ENCODE assay signal across 11 mouse cellular contexts in genomic region chr11:101963043-101963442, GRCm38 (mm10). TPM values are rescaled to one million over a fixed set of nuclear protein-coding genes. Genes with fewer than 3 reads are reported as not detected.
DNase-seq lines count a peak whose midpoint lies in the region; ATAC-seq and TF ChIP-seq lines count a peak whose summit lies in the region.
"Had no signal": no experiment of that assay in that cellular context is flagged by ENCODE, and none has a peak within 500 bp of the region (broad histone marks: within the 10 kb centered on the region; RNA-seq: fewer than 3 reads in every experiment).

No protein-coding gene starts in this region.

- no peak for TF ChIP-seq CTCF in ES-Bruce4 (IDR thresholded peaks at IDR 0.05; ENCODE audit: low read depth, low read length)

- WGBS in heart, embryonic 11.5 days (ENCODE audit: insufficient replicate concordance) = 4% methylated on average over 11 of the region's 11 CpGs
- WGBS in forebrain, embryonic 16.5 days = 2% methylated on average over 11 of the region's 11 CpGs
- WGBS in liver, embryonic 12.5 days (ENCODE audit: insufficient replicate concordance) = 3% methylated on average over 11 of the region's 11 CpGs

- H3K4me1 ChIP-seq in heart, embryonic 11.5 days (ENCODE audit: control insufficient read depth, insufficient read depth, low read length) = peaks cover 13% of the 10 kb centered on the region; the same call in 1 of the 2 replicates
- no peaks in the 10 kb centered on the region for H3K4me1 ChIP-seq in ES-Bruce4 (ENCODE audit: control insufficient read depth, insufficient read depth, low read length)
- peaks cover 18% of the 10 kb centered on the region for H3K4me1 ChIP-seq in forebrain, embryonic 16.5 days (replicated peaks; ENCODE audit: control insufficient read depth, insufficient read depth, low read length)
- H3K4me1 ChIP-seq in liver, embryonic 12.5 days = peaks cover 9% of the 10 kb centered on the region

- ATAC-seq in heart, embryonic 11.5 days (replicated peaks; ENCODE audit: insufficient number of reproducible peaks, low FRiP score, low TSS enrichment) = no peak; the same call in 1 of the 2 replicates
- ATAC-seq in forebrain, embryonic 16.5 days = no peak
- ATAC-seq in liver, embryonic 12.5 days = no peak

- H3K36me3 ChIP-seq in heart, embryonic 11.5 days (ENCODE audit: control insufficient read depth, insufficient read depth, low read length) = no peaks in the 10 kb centered on the region
- no peaks in the 10 kb centered on the region for H3K36me3 ChIP-seq in ES-Bruce4 (ENCODE audit: control insufficient read depth, insufficient read depth, low read length, poor library complexity, severe bottlenecking)
- no peaks in the 10 kb centered on the region for H3K36me3 ChIP-seq in forebrain, embryonic 16.5 days (ENCODE audit: control insufficient read depth, insufficient read depth)
- no peaks in the 10 kb centered on the region for H3K36me3 ChIP-seq in liver, embryonic 12.5 days

- peak overlapping the region; percentile 53 for H3K4me3 ChIP-seq in heart, embryonic 11.5 days (ENCODE audit: low read depth, low read length)
- peak overlapping the region; percentile 53 for H3K4me3 ChIP-seq in ES-Bruce4 (ENCODE audit: low read depth, low read length)
- H3K4me3 ChIP-seq in forebrain, embryonic 16.5 days (replicated peaks; ENCODE audit: low read length) = no peak overlapping the region
- peak overlapping the region; percentile 47; the same call in 1 of the 2 replicates for H3K4me3 ChIP-seq in liver, embryonic 12.5 days

- TF ChIP-seq EP300 in ES-Bruce4 (IDR thresholded peaks at IDR 0.05; ENCODE audit: insufficient read depth, low read depth, low read length) = no peak

- peak overlapping the region; percentile 95 for H3K4me2 ChIP-seq in heart, embryonic 11.5 days
- peak overlapping the region; percentile 97 for H3K4me2 ChIP-seq in forebrain, embryonic 16.5 days (ENCODE audit: low read length)
- H3K4me2 ChIP-seq in liver, embryonic 12.5 days = peak overlapping the region; percentile 67

- TF ChIP-seq POLR2A in ES-Bruce4 (IDR thresholded peaks at IDR 0.05; ENCODE audit: insufficient read depth, low read length) = no peak

- DNase-seq in heart, adult 9 months (ENCODE audit: low spot score in 2 of 2) = no peak
- no peak for DNase-seq in gastrocnemius, adult 18-20 months (ENCODE audit: low spot score)
- DNase-seq in kidney, postnatal 14 days = no peak
- no peak for DNase-seq in MN1 (ENCODE audit: low spot score)
- DNase-seq: adrenal gland, adult 8-10 months; lung, adult 2 months had no signal

- H3K9me3 ChIP-seq in heart, embryonic 11.5 days (replicated peaks; ENCODE audit: control insufficient read depth, low read length) = no peaks in the 10 kb centered on the region
- H3K9me3 ChIP-seq in ES-Bruce4 (replicated peaks; ENCODE audit: control insufficient read depth, insufficient read depth, low read length, poor library complexity, severe bottlenecking) = no peaks in the 10 kb centered on the region
- H3K9me3 ChIP-seq in forebrain, embryonic 16.5 days (ENCODE audit: control insufficient read depth, low read length) = no peaks in the 10 kb centered on the region
- H3K9me3 ChIP-seq in liver, embryonic 12.5 days (replicated peaks) = no peaks in the 10 kb centered on the region

- peak overlapping the region; percentile 70; the same call in 1 of the 2 replicates for H3K9ac ChIP-seq in heart, embryonic 11.5 days (ENCODE audit: low read depth, low read length)
- peak overlapping the region; percentile 72 for H3K9ac ChIP-seq in ES-Bruce4 (ENCODE audit: low read depth, poor library complexity, severe bottlenecking)
- no peak overlapping the region for H3K9ac ChIP-seq in forebrain, embryonic 16.5 days (replicated peaks; ENCODE audit: low read depth, low read length)
- no peak overlapping the region for H3K9ac ChIP-seq in liver, embryonic 12.5 days

- H3K27me3 ChIP-seq in heart, embryonic 11.5 days (ENCODE audit: control insufficient read depth, insufficient read depth, low read length) = peaks cover 62% of the 10 kb centered on the region
- H3K27me3 ChIP-seq in ES-Bruce4 (ENCODE audit: control insufficient read depth, insufficient read depth, low read length, poor library complexity, severe bottlenecking) = peaks cover 9% of the 10 kb centered on the region; the same call in 1 of the 2 replicates
- H3K27me3 ChIP-seq in forebrain, embryonic 16.5 days (replicated peaks; ENCODE audit: control insufficient read depth, insufficient read depth, low read length) = peaks cover 54% of the 10 kb centered on the region
- peaks cover 98% of the 10 kb centered on the region for H3K27me3 ChIP-seq in liver, embryonic 12.5 days (replicated peaks)

- H3K27ac ChIP-seq in heart, embryonic 11.5 days (ENCODE audit: low read depth, low read length) = no peak overlapping the region
- H3K27ac ChIP-seq in ES-Bruce4 (ENCODE audit: insufficient read depth, low read length) = no peak overlapping the region
- no peak overlapping the region for H3K27ac ChIP-seq in forebrain, embryonic 16.5 days (ENCODE audit: low read length)
- H3K27ac ChIP-seq in liver, embryonic 12.5 days = no peak overlapping the region

RNA-seq across cellular contexts. Expression of gene Sost, which starts 3.8 kb away (rescaled TPM):
- 0.10 and 0.43 TPM in 2 replicates for polyA plus RNA-seq in heart, embryonic 11.5 days (2014; fragmentation: Nextera tagmentation; extraction: Ambion mirVana)
- polyA plus RNA-seq in ES-Bruce4 (2011; ENCODE audit: insufficient read depth, insufficient read length, low read depth, missing spikeins) = not detected in 2 replicates
- polyA plus RNA-seq in forebrain, embryonic 16.5 days (2015; fragmentation: Nextera tagmentation; extraction: Ambion mirVana) = 0.11 TPM in 1 of 2 replicates, not detected in the other
- polyA plus RNA-seq in liver, embryonic 12.5 days (2016; fragmentation: Nextera tagmentation; extraction: Ambion mirVana) = 0.10 TPM in 2 replicates
- total RNA-seq in gastrocnemius, adult 18-20 months (2021) = not detected
- total RNA-seq: adrenal gland, adult 8-10 months; granulocyte monocyte progenitor cell, adult 5-6 weeks had no signal

RNA-seq across cellular contexts. Expression of gene Cfap97d1, which starts 21.0 kb away (rescaled TPM):
- not detected in 2 replicates for polyA plus RNA-seq in heart, embryonic 11.5 days (2014; fragmentation: Nextera tagmentation; extraction: Ambion mirVana)
- polyA plus RNA-seq in ES-Bruce4 (2011; ENCODE audit: insufficient read depth, insufficient read length, low read depth, missing spikeins) = not detected in 2 replicates
- not detected in 2 replicates for polyA plus RNA-seq in forebrain, embryonic 16.5 days (2015; fragmentation: Nextera tagmentation; extraction: Ambion mirVana)
- not detected in 2 replicates for polyA plus RNA-seq in liver, embryonic 12.5 days (2016; fragmentation: Nextera tagmentation; extraction: Ambion mirVana)
- not detected for total RNA-seq in gastrocnemius, adult 18-20 months (2021)
- total RNA-seq: adrenal gland, adult 8-10 months; granulocyte monocyte progenitor cell, adult 5-6 weeks had no signal
- polyA plus RNA-seq: lung, adult 2 months had no signal

RNA-seq across cellular contexts. Expression of gene Dusp3, which starts 23.8 kb away (rescaled TPM):
- 49.2 and 49.4 TPM in 2 replicates for polyA plus RNA-seq in heart, embryonic 11.5 days (2014; fragmentation: Nextera tagmentation; extraction: Ambion mirVana)
- 11.9 and 13.3 TPM in 2 replicates for polyA plus RNA-seq in ES-Bruce4 (2011; ENCODE audit: insufficient read depth, insufficient read length, low read depth, missing spikeins)
- polyA plus RNA-seq in forebrain, embryonic 16.5 days (2015; fragmentation: Nextera tagmentation; extraction: Ambion mirVana) = 12.7 and 14.5 TPM in 2 replicates
- 12.9 and 13.4 TPM in 2 replicates for polyA plus RNA-seq in liver, embryonic 12.5 days (2016; fragmentation: Nextera tagmentation; extraction: Ambion mirVana)
- 100 to 1,000 TPM; 153 to 161 TPM for total RNA-seq in gastrocnemius, adult 18-20 months (2021)

Comparison
In these comparisons a context has a peak if more than half of its experiments do, and no peak if none do; other contexts are left out.
1. H3K9ac ChIP-seq: peak in heart, embryonic 11.5 days (single experiment) and ES-Bruce4 (single experiment); none in forebrain, embryonic 16.5 days (single experiment) and liver, embryonic 12.5 days (single experiment).
2. Peak in every context shown above with its lines, with median percentiles within 50 percentile points of each other: H3K4me2 ChIP-seq.